Mouse (Mus musculus): ENCODE results near the gene Phactr4.

- TF ChIP-seq CTCF (IDR thresholded peaks at IDR 0.05) (no peak), EP300 (IDR thresholded peaks at IDR 0.05) (no peak)
Observed at GRCm38 (mm10) chr4:132306004-132306403, 116.3 kb downstream of the Phactr4 start.

Data from lung, postnatal 0 days (tissue).